Mouse (Mus musculus): ENCODE measurements around the gene Tenm4.

GRCm38 (mm10) chr7:96820343-96820742, 649.3 kb downstream of the Tenm4 start:
- TF ChIP-seq CTCF (IDR thresholded peaks at IDR 0.05) (no peak), EP300 (IDR thresholded peaks at IDR 0.05) (no peak)

Data from lung, postnatal 0 days (tissue).